Mouse (Mus musculus): ENCODE results near the gene Arsg.

GRCm38 (mm10) chr11:109574604-109575003, 101.4 kb downstream of the Arsg start:
- TF ChIP-seq CTCF (IDR thresholded peaks at IDR 0.05; ENCODE audit: borderline replicate concordance, control insufficient read depth, extremely low read depth, insufficient read depth, low read length, poor library complexity) (no peak), POLR2A (IDR thresholded peaks at IDR 0.05; ENCODE audit: control insufficient read depth, extremely low read depth, insufficient read depth, low read length, poor library complexity) (no peak)
